Mouse (Mus musculus) bone marrow, adult 2 months (tissue): ENCODE measurements around the gene Fas. TPM values are rescaled to one million over a fixed set of nuclear protein-coding genes. Genes with fewer than 3 reads are reported as not detected.

Experiments
- H3K27ac ChIP-seq: fragments of 200-500 bp; 2 replicates; pipeline ENCODE4 v1.5.1; 2012; ENCODE audit warnings: low read depth, mild to moderate bottlenecking, control low read depth, inconsistent platforms, low read length; ENCODE audit not compliant: control insufficient read depth, poor library complexity, insufficient read depth
- H3K4me1 ChIP-seq: fragments of 200-500 bp; 2 replicates; pipeline ENCODE4 v1.6.1; 2011; ENCODE audit warnings: low read length; ENCODE audit not compliant: control insufficient read depth, insufficient read depth
- H3K4me3 ChIP-seq: fragments of 200-500 bp; replicated peaks from 2 replicates; pipeline ENCODE3; 2011; ENCODE audit warnings: mild to moderate bottlenecking, low read depth, low read length, control low read depth; ENCODE audit not compliant: control insufficient read depth
- CTCF ChIP-seq: fragments of 200-500 bp; IDR thresholded peaks from 2 replicates; pipeline ENCODE4 v1.5.1; 2011; ENCODE audit warnings: low read length, control low read depth; ENCODE audit not compliant: control insufficient read depth, insufficient read depth
- POLR2A ChIP-seq: fragments of 200-500 bp; IDR thresholded peaks from 2 replicates; pipeline ENCODE4 v1.6.1; 2011; ENCODE audit warnings: low read depth, mild to moderate bottlenecking, control low read depth, low read length, borderline replicate concordance; ENCODE audit not compliant: control insufficient read depth
- WGBS: fragments of 180-500 bp; shearing (Covaris S2); methylation state at CpG from one replicate; pipeline ENCODE4 v1.1.7; 2018; 5-methylcytosine and 5-hydroxymethylcytosine counted together
- polyA plus RNA-seq: library from polyadenylated mRNA; stranded (reverse); fragments of >200 nt; gene quantifications from 2 replicates; pipeline ENCODE4 v1.2.4, GENCODE M21; 2011; ENCODE audit warnings: low replicate concordance; ENCODE audit not compliant: missing spikeins, insufficient read depth, insufficient read length

Gene Fas
- polyA plus RNA-seq, 1 experiment = 10.1 TPM

GRCm38 (mm10) chr19:34300430-34300829, 10.0 kb downstream of the Fas start:
- no peak overlapping the region for H3K27ac ChIP-seq
- 87% methylated on average over 2 of the region's 2 CpGs for WGBS

GRCm38 (mm10) chr19:34304917-34305316, 14.5 kb downstream of the Fas start:
- H3K4me1 ChIP-seq = no peaks in the 10 kb centered on the region
- no peak overlapping the region for H3K4me3 ChIP-seq
- H3K27ac ChIP-seq = no peak overlapping the region
- TF ChIP-seq POLR2A = no peak
- no peak for TF ChIP-seq CTCF

More at GRCm38 (mm10) chr19:34300430-34300829, 10.0 kb downstream of the Fas start:
- Histone ChIP-seq H3K4me3 (no peak overlapping the region), H3K4me1 (peaks cover 3% of the 10 kb centered on the region)
- no peak for TF ChIP-seq CTCF
- no peak for TF ChIP-seq POLR2A

- H3K4me3 ChIP-seq = no peak overlapping the region
- no peaks in the 10 kb centered on the region for H3K4me1 ChIP-seq
- H3K27ac ChIP-seq = no peak overlapping the region
- WGBS = 79% methylated on average over 6 of the region's 6 CpGs
- no peak for TF ChIP-seq POLR2A
- TF ChIP-seq CTCF = no peak
Observed at GRCm38 (mm10) chr19:34306794-34307193, 16.3 kb downstream of the Fas start.

GRCm38 (mm10) chr19:34312151-34312728, 21.8 kb downstream of the Fas start:
- no peaks in the 10 kb centered on the region for H3K4me1 ChIP-seq
- no peak overlapping the region for H3K4me3 ChIP-seq
- H3K27ac ChIP-seq = no peak overlapping the region
- 83% methylated on average over 5 of the region's 5 CpGs for WGBS
- TF ChIP-seq POLR2A (no peak), CTCF (peak; percentile 15; the same call in 1 of the 2 replicates)

- no peaks in the 10 kb centered on the region for H3K4me1 ChIP-seq
- TF ChIP-seq POLR2A (no peak), CTCF (no peak)
- H3K27ac ChIP-seq = no peak overlapping the region
- no peak overlapping the region for H3K4me3 ChIP-seq
- 65% methylated on average over 3 of the region's 3 CpGs for WGBS
Observed at GRCm38 (mm10) chr19:34328051-34328450, 37.6 kb downstream of the Fas start.

- TF ChIP-seq POLR2A = no peak
- peak; percentile 89 for TF ChIP-seq CTCF
- no peak overlapping the region for H3K27ac ChIP-seq
- no peak overlapping the region for H3K4me3 ChIP-seq
- H3K4me1 ChIP-seq = no peaks in the 10 kb centered on the region; the same call in 1 of the 2 replicates
- WGBS = 6% methylated on average over 2 of the region's 2 CpGs
Observed at GRCm38 (mm10) chr19:34334300-34334699, 43.8 kb downstream of the Fas start.

- Histone ChIP-seq H3K4me3 (no peak overlapping the region), H3K4me1 (no peaks in the 10 kb centered on the region), H3K27ac (no peak overlapping the region)
- 70% methylated on average over 2 of the region's 2 CpGs for WGBS
- TF ChIP-seq CTCF = no peak
- no peak for TF ChIP-seq POLR2A
Observed at GRCm38 (mm10) chr19:34344702-34345101, 54.2 kb downstream of the Fas start.

- no peak overlapping the region for H3K4me3 ChIP-seq
- TF ChIP-seq POLR2A = no peak
- TF ChIP-seq CTCF = no peak
- 66% methylated on average over 8 of the region's 8 CpGs for WGBS
- no peaks in the 10 kb centered on the region for H3K4me1 ChIP-seq
- no peak overlapping the region for H3K27ac ChIP-seq
Observed at GRCm38 (mm10) chr19:34345616-34346267, 55.3 kb downstream of the Fas start.

- Histone ChIP-seq H3K4me1 (no peaks in the 10 kb centered on the region), H3K4me3 (no peak overlapping the region), H3K27ac (no peak overlapping the region)
- TF ChIP-seq POLR2A = no peak
- WGBS = 42% methylated on average over 3 of the region's 3 CpGs
Observed at GRCm38 (mm10) chr19:34353291-34353805, 62.9 kb downstream of the Fas start.
